Mouse (Mus musculus) intestine, postnatal 0 days (tissue): Measurements from ENCODE around the gene Tmem178b. TPM values are rescaled to one million over a fixed set of nuclear protein-coding genes. Genes with fewer than 3 reads are reported as not detected.

ENCODE experiments used
- ATAC-seq: fragments of 200-750 bp; cut with Nextera tagmentation; 2 replicates; pipeline ENCODE4 v1.8.0; 2017; ENCODE audit warnings: mild to moderate bottlenecking, moderate TSS enrichment, moderate library complexity
- H3K27ac ChIP-seq: fragments of 300-500 bp; sonication (generic); 2 replicates; pipeline ENCODE4 v1.5.1; 2014; ENCODE audit warnings: mild to moderate bottlenecking, low read depth, low read length, moderate library complexity
- H3K27me3 ChIP-seq: fragments of 300-500 bp; sonication (generic); replicated peaks from 2 replicates; pipeline ENCODE4 v1.6.1; 2014; ENCODE audit warnings: low read length, mixed read lengths; ENCODE audit not compliant: control insufficient read depth, insufficient read depth
- H3K36me3 ChIP-seq: fragments of 300-500 bp; sonication (generic); 2 replicates; pipeline ENCODE4 v1.6.1; 2014; ENCODE audit warnings: mild to moderate bottlenecking, moderate library complexity; ENCODE audit not compliant: control insufficient read depth, insufficient read depth
- H3K4me1 ChIP-seq: fragments of 300-500 bp; sonication (generic); replicated peaks from 2 replicates; pipeline ENCODE4 v1.6.1; 2014; ENCODE audit warnings: antibody characterized with exemption, low read length, mixed read lengths; ENCODE audit not compliant: control insufficient read depth, insufficient read depth
- H3K4me2 ChIP-seq: fragments of 300-500 bp; sonication (generic); replicated peaks from 2 replicates; pipeline ENCODE4 v1.6.1; 2014; ENCODE audit warnings: low read depth, mild to moderate bottlenecking, moderate library complexity
- H3K4me3 ChIP-seq: fragments of 300-500 bp; sonication (generic); 2 replicates; pipeline ENCODE4 v1.5.1; 2014; ENCODE audit warnings: low read depth, low read length
- H3K9ac ChIP-seq: fragments of 300-500 bp; sonication (generic); 2 replicates; pipeline ENCODE4 v1.6.1; 2014; ENCODE audit warnings: mild to moderate bottlenecking, low read depth, low read length
- H3K9me3 ChIP-seq: fragments of 300-500 bp; sonication (generic); 2 replicates; pipeline ENCODE4 v1.6.1; 2016; ENCODE audit warnings: mixed run types; ENCODE audit not compliant: control insufficient read depth
- CTCF ChIP-seq: sonication (generic); IDR thresholded peaks from 2 replicates; pipeline ENCODE4 v1.5.1; 2016; ENCODE audit warnings: low read depth, mild to moderate bottlenecking, control low read depth, antibody characterized with exemption, moderate library complexity
- WGBS: fragments of 180-500 bp; shearing (Covaris S2); extraction: QIAGEN DNeasy Blood & Tissue Kit; methylation state at CpG from one replicate; pipeline ENCODE4 v1.1.7; 2014; 5-methylcytosine and 5-hydroxymethylcytosine counted together
- polyA plus RNA-seq: library from polyadenylated mRNA; unstranded; fragments of >200 nt; fragmentation: Nextera tagmentation; extraction: Ambion mirVana; gene quantifications from 2 replicates; pipeline ENCODE4 v1.2.1, GENCODE M21; 2015

The Tmem178b gene
- polyA plus RNA-seq, 1 experiment from 2014 or later, result 0.60 TPM

DNA sequence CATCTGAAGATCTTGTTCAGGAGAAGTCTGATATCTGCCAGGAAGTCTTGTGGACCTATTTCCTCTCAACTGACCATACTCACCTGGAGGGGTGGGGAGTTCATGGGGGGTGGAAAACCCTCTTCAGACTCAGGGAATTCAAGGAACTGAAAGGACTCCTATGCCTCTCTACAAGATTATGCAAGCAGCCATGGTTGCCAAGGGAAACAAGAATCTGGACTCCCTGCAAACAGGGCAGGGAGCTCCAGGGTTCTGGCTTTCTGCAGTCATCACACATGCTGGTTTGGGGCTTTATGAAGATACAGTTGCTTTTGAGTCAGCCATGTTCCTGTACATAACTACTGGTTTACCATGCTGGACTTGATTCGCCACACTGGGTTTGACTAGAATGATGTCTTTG lies 390.6 kb downstream of the Tmem178b start:
- Histone ChIP-seq H3K9ac (no peak overlapping the region), H3K4me3 (no peak overlapping the region), H3K36me3 (no peaks in the 10 kb centered on the region), H3K9me3 (no peaks in the 10 kb centered on the region), H3K4me2 (no peak overlapping the region), H3K4me1 (no peaks in the 10 kb centered on the region), H3K27ac (no peak overlapping the region), H3K27me3 (no peaks in the 10 kb centered on the region)
- no peak for ATAC-seq
- WGBS, result 94% methylated on average over 1 of the region's 1 CpGs
- no peak for TF ChIP-seq CTCF

DNA sequence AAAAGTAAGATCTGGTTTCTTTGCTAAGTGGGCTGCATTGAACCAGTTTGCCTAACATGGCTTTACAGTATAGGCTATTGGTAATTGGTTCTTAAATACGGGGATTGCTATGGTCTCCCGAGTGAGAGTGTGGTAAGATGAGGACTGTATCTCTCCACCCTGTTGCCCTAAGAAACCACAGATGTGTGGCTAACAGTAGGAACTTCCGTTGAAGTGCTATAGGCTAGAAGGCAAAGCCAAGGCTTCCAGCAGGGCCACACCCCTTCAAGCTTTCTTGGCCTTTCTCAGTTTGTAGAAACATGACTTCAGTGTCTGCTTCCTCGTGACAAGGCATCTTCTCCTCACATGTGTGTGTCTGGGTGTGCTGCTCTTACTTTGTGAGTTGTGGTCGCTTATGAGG lies 427.6 kb downstream of the Tmem178b start:
- ATAC-seq, result no peak
- no peak for TF ChIP-seq CTCF
- no peak overlapping the region for H3K27ac ChIP-seq
- 78% methylated on average over 5 of the region's 5 CpGs for WGBS
- no peak overlapping the region for H3K4me2 ChIP-seq
- no peak overlapping the region for H3K9ac ChIP-seq
- H3K36me3 ChIP-seq, result no peaks in the 10 kb centered on the region
- no peaks in the 10 kb centered on the region for H3K27me3 ChIP-seq
- no peak overlapping the region for H3K4me3 ChIP-seq
- H3K9me3 ChIP-seq, result no peaks in the 10 kb centered on the region
- H3K4me1 ChIP-seq, result no peaks in the 10 kb centered on the region

DNA sequence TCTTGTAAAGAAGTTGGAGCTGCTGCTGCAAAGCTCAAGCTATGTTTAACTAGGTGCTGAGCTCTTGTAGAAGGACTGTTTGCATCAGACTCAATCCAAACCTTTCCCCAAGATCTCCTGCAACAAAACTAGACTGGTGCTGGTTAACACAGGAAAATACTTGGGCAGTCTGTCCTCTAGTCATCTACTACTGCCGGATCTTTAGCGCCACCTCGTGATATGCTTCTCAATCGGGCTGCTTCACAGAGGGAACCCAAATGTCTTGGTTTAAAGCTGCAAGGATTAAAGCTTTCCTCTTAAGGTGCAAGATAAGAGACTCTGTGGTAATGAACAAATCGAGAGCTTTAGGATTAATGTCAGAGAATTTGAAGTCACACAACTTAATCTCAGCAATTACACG lies 430.3 kb downstream of the Tmem178b start:
- Histone ChIP-seq H3K36me3 (no peaks in the 10 kb centered on the region), H3K27me3 (no peaks in the 10 kb centered on the region), H3K9me3 (no peaks in the 10 kb centered on the region), H3K4me2 (no peak overlapping the region), H3K9ac (no peak overlapping the region), H3K4me3 (no peak overlapping the region), H3K27ac (no peak overlapping the region), H3K4me1 (no peaks in the 10 kb centered on the region)
- WGBS, result 8% methylated on average over 6 of the region's 6 CpGs
- TF ChIP-seq CTCF, result peak; percentile 80
- ATAC-seq, result no peak

Other genes with a start within 250 kb of the Tmem178b start
- 4.3 and 4.9 TPM in 2 replicates for gene Braf, start 147.8 kb upstream of the Tmem178b start, polyA plus RNA-seq
- 194 and 209 TPM in 2 replicates for gene Mrps33, start 62.3 kb upstream of the Tmem178b start, polyA plus RNA-seq